Mouse (Mus musculus) frontal cortex, postnatal 25 days (tissue): Measurements from ENCODE around the gene Bcor.

Source experiments
- DNase-seq, 2 experiments: peaks; one replicate each; pipeline ENCODE4 v3.0.0; 2022; ENCODE audit warnings: low spot score in 2 of 2

Gene Bcor

GRCm38 (mm10) chrX:12159981-12160656 lies at the start of gene Bcor:
Gene Bcor, minus strand, starts transcription at chrX:12160355.
- no peak for DNase-seq

DNA sequence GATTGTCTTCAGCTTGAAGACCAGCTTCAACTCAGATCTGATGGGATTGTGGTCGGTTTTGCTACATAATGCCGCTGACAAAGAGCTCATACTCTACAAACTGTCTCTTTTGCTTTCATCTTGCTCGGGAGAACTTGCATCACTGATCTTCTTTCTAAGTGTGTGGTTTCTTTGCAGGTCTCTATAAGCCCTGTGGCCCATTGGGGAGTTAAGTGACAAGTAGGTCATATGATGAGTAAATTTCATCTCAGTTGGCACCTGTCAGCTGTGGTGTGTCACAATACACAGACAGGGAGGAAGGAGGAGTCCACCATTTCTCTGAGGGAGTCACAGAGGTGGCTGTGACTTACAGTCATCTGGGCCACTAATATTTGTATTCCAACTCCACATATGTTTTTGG lies 42.8 kb upstream of the Bcor start:
- DNase-seq, result no peak

GRCm38 (mm10) chrX:12201111-12201510 lies 41.0 kb upstream of the Bcor start:
- DNase-seq, result no peak

GRCm38 (mm10) chrX:12195234-12195919 lies 35.2 kb upstream of the Bcor start:
- no peak for DNase-seq

DNA sequence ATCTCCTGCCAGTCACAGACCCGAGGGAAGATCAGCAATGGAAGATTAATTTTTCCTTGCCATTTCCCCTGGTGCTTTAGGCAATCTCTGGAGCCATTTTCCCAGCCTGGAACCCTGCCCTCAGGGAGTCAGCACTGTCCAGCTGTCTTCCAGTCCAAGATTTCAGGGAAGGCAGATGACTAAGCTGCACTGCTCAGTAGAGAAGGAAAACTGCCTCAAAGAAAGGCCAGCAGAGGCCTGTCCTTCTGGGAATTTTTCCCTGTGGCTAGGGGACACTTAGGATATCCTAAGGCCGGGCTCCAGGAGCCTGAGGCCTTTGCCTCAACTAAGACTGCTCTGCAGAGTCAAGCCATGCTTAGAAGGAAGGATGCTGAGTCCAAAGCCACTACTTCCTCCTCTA lies 32.2 kb upstream of the Bcor start:
- DNase-seq, result no peak

- no peak for DNase-seq
Observed at GRCm38 (mm10) chrX:12189511-12189910, 29.4 kb upstream of the Bcor start.

GRCm38 (mm10) chrX:12175198-12175960 lies 15.2 kb upstream of the Bcor start:
- no peak for DNase-seq

- DNase-seq, result no peak
Observed at GRCm38 (mm10) chrX:12170128-12170527, 10.0 kb upstream of the Bcor start.

DNA sequence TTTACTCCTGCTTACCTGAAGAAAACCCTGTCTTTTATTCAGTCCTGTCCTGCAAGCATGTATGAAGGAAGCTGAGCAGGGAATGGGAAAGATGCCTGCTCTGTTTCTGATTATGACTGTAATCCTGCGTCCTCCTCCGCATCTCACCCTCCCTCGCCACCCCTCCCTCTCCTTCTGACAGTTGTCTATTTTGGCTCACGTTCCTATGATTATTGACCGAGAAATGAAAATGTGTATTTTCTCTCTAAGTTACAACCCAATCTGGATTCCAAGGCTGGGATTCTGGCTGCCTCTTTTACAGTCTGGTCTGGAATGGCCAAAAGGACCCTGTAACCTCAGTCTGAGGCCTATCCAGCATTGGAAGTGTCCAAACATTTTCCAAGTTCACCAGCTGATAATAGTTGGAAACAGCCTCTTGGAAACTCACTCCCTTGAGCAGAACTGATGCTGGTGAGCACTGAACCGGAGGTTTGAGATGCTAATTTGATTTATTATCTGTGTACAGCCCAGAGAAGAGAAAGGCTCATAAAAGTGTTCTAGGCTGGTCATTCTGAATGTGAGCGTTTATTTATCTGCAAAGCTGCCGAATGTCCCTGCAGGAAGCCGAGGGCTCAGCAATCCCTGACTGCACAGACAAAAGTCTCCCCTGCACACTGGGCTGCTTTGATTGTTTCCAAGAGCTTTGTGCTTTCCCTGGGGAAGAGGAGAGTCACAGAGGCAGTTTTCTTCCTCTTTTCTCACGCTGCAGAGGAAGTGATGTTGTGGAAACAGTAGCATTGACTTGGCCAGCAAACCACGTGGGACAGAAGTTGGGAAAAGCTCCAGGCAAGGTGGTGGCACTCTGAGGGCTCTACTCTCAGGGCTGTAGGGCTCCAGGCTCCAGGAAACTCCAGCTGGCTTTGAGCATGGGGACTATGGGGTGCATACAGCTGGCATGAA lies 4.7 kb upstream of the Bcor start:
- no peak for DNase-seq

DNA sequence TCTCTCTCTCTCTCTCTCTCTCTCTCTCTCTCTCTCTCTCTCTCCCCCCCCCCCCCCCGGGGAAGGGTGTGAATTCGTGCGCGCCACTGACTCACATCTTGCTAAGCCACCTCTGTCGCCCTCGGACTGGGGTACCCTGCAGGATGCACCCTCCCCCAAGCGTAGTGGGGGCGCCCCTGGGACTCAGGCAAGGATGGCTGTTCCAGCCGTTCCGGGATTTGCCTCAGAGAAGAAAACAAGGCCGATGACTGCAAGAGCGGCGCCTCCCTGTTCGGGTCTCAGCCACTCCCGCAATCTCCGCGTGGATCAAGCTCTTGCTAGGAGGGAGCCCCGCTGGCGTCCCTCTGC lies 647 bp downstream of the Bcor start:
- no peak for DNase-seq

DNA sequence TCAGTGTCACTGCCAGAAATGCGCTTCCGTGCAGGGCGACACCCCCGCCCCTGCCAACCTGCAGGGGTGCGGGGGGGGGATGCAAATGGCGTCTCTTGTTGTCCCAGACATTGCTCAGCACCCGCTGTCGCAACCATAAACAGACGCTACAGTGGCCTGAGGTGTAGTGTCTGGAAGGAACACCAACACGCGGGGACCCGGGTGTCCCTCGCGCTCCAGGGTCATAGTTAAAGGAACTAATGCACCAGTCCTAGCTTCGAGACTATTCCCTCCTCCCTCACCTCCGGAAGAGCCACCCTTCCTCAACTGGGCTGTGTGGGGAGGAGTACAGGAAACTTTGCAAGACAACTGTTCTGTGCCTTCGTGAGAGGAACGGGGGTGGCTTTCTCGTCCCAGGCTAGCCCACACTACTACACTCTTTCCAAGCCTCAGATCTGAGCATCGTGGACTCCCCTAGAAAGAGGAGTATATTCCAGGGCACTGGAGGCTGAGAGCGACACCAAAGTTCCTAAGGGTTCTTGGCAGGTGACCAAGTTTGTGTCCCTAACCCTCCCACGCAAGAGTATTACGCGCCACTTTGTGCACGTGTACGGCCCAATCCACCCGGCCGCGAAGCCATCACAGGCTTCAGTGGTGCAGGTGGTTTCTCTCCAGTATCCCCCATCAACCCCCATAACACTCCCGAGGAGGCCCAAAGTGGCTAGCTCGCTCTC lies 1.2 kb downstream of the Bcor start:
- DNase-seq, result no peak

DNA sequence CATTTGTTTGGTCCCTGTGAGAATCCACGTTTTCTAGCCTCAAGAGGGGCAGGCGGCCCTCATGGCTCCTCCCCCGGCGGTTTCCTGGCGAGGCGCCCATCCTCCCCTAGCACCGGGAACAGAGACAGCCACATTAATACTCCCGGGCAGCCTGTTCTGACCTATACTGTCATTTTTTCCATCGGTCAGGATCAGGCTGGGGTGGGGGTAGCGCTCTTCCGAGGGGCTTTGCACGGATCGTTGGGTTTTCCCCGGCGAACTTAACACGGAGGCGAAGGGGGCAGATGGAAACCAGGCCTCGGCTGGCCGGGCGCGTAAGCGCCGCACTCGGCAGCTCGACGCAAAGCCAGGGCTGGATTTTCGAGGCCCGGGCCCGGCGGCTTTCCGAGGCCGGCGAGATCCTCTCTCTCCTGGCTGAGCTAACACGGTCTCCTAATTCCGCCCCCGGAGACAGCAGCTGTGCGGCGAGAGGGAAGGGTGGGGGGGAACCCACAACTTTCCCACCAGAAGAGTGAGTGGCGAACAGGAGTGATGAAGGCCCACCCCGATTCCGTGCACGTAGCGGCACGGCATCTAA lies 1.8 kb downstream of the Bcor start:
- DNase-seq, result no peak

DNA sequence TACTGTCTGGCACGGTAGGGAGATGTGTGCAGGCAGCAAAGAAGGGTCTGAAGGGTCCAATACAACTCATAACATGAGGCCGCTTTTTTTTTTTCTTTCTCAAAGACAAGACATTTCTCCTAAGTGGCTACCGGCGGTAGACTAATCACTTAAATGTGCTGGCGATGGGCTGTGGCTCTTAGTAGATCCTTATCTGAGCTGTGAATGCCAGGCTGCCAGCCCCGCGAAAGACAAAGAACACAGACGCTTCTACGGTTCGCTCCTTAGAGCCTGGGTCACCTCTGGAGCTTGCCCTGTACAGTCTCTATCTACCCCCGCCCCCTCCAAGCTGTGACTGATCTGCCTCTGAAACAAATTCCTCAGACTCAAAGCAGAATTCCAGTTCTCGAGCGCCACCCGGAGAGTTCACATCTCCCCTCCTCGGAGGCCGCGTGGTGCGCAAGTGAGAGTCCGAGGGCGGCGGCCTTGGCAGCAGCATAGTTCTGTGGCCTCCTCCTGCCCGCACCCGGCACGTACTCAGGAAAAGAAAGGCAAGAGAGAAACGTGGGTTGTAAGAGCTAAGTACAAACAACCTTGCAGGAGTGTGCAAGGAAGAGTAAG lies 2.7 kb downstream of the Bcor start:
- no peak for DNase-seq

- DNase-seq, result no peak
Observed at GRCm38 (mm10) chrX:12155842-12156291, 4.3 kb downstream of the Bcor start.

DNA sequence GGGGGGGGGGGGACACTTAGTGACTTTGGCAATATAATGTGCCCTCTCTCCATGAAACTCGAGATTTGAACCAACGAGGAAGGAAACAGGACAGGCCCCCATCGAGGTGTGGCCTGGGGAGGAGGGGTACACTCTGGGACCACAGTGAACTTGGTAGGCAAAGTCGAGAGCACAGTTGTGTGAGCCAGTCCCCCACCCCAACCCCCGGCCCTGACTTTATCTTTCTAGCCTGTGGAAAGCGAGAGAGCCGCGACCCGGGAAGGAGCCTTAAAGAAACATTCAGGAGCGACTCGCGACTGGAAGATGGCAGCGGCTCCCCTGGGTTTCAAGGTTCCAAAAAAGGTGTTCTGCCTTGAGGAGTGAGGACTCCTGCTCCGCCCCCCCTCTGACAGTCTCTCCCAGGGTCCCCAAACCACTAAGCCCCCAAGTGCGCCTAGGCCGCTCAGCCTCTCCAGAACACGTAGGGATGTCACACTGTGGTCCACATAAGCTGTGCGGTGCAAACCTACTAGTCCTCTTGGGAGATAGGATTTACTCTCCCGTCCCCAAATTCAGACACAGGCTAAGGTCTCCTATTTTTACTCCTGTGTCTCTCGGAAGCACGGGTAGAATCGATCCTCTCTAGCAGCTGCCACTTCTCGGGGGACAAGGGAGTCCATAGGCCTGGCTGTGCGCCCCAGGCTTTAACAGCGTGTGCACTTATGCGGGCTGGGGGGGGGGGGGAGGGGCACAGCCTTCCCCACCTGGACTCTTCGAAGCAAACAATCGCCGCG lies 4.9 kb downstream of the Bcor start:
- DNase-seq, result no peak

DNA sequence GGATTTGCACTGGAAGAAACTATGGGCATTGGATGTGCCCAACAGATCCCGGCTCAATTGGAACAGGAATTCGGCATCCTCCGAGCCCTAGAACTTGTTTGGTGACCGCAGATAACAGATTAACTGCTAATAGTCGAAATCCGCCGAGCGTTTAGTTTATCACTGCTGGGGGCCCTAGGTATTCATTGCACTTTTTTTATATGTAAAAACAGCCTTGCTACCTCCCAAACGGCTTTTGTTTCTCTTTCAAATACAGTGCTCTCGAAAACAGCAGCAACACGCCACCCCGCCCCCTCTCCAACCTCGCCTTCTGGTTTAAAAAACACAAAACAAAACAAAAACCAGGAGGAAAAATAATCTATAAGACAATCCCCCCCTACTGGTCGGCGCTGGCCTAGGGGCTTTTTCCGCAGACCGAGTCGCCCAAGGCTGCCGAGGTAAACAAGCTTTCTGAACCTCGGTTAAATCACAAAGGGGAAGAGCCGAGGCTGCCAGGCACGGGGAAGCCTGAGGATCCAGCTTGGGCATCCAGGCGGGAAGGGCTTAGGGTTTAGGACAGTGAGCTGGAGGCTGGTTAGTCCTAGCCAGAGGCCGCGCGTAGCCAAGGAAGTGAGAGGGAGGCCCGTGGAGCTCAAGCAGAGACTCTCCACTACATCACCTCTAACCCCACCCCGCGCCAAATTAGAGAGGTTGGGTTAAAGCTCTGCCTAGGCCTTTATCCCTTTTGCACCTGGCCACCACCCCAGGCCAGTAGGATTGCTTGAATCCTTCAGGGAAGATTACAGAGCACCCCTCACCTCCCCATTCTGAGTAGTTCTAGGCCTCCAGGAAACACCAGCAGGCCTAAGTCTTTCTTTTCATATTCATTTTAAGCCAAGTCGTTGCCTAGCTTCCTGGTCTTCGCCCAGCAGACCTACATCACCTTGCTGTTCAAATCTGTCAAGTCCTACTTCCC lies 6.7 kb downstream of the Bcor start:
- no peak for DNase-seq

- no peak for DNase-seq
Observed at GRCm38 (mm10) chrX:12151996-12152904, 7.9 kb downstream of the Bcor start.
